Mouse (Mus musculus): ENCODE measurements around the gene Htatip2.

The Htatip2 gene

GRCm38 (mm10) chr7:49786618-49787382 lies 27.9 kb downstream of the Htatip2 start:
- DNase-seq = peak in 1 of 2 experiments; percentile 44

GRCm38 (mm10) chr7:49787383-49787645 lies 28.4 kb downstream of the Htatip2 start:
- DNase-seq = no peak

- no peak for DNase-seq
Measured at GRCm38 (mm10) chr7:49794304-49794703, 35.4 kb downstream of the Htatip2 start.

GRCm38 (mm10) chr7:49797171-49797570 lies 38.3 kb downstream of the Htatip2 start:
- no peak for DNase-seq

GRCm38 (mm10) chr7:49803511-49803910 lies 44.6 kb downstream of the Htatip2 start:
- no peak for DNase-seq

GRCm38 (mm10) chr7:49804638-49805165 lies 45.8 kb downstream of the Htatip2 start:
- DNase-seq = no peak

GRCm38 (mm10) chr7:49805618-49806017 lies 46.7 kb downstream of the Htatip2 start:
- no peak for DNase-seq

GRCm38 (mm10) chr7:49807093-49807682 lies 48.3 kb downstream of the Htatip2 start:
- DNase-seq = no peak

GRCm38 (mm10) chr7:49807846-49808622 lies 49.1 kb downstream of the Htatip2 start:
- DNase-seq = no peak

- DNase-seq = no peak
Measured at GRCm38 (mm10) chr7:49809100-49809499, 50.2 kb downstream of the Htatip2 start.

GRCm38 (mm10) chr7:49809562-49809961 lies 50.6 kb downstream of the Htatip2 start:
- no peak for DNase-seq

GRCm38 (mm10) chr7:49811346-49811745 lies 52.4 kb downstream of the Htatip2 start:
- DNase-seq = no peak

GRCm38 (mm10) chr7:49819393-49819792 lies 60.5 kb downstream of the Htatip2 start:
- no peak for DNase-seq

GRCm38 (mm10) chr7:49821370-49821769 lies 62.5 kb downstream of the Htatip2 start:
- DNase-seq = no peak

- DNase-seq = no peak
Measured at GRCm38 (mm10) chr7:49822028-49822427, 63.1 kb downstream of the Htatip2 start.
